Mouse (Mus musculus) CH12.LX (cell line): ENCODE measurements around the gene Mark4.

Experiments
- CHD1 ChIP-seq: IDR thresholded peaks from 2 replicates; pipeline ENCODE4 v1.6.1; 2012; ENCODE audit warnings: low read depth, low read length, improper control_type of control experiment, inconsistent platforms
- CTCF ChIP-seq, 2 experiments: IDR thresholded peaks in 1 of 2; conservative IDR thresholded peaks in 1 of 2; 2 replicates each; pipeline ENCODE4 v1.5.1; 2011 to 2012; ENCODE audit warnings: low read depth in 2 of 2, low read length in 2 of 2, improper control_type of control experiment in 1 of 2, inconsistent platforms in 1 of 2, mild to moderate bottlenecking in 1 of 2, moderate library complexity in 1 of 2
- EP300 ChIP-seq: IDR thresholded peaks from 2 replicates; pipeline ENCODE4 v1.6.1; 2011; ENCODE audit warnings: low read length, improper control_type of control experiment
- ETS1 ChIP-seq: conservative IDR thresholded peaks from 2 replicates; pipeline ENCODE4 v1.6.1; 2012; ENCODE audit warnings: low read depth, mild to moderate bottlenecking, inconsistent platforms, low read length, improper control_type of control experiment, moderate library complexity
- HCFC1 ChIP-seq: IDR thresholded peaks from 2 replicates; pipeline ENCODE4 v1.6.1; 2012; ENCODE audit warnings: low read depth, mild to moderate bottlenecking, inconsistent platforms, low read length, improper control_type of control experiment
- MAFK ChIP-seq: IDR thresholded peaks from 2 replicates; pipeline ENCODE4 v1.6.1; 2011; ENCODE audit warnings: low read length, improper control_type of control experiment; ENCODE audit not compliant: insufficient replicate concordance
- MAZ ChIP-seq: IDR thresholded peaks from 2 replicates; pipeline ENCODE4 v1.6.1; 2012; ENCODE audit warnings: low read depth, mild to moderate bottlenecking, inconsistent platforms, low read length, improper control_type of control experiment, moderate library complexity
- MEF2A ChIP-seq: IDR thresholded peaks from 2 replicates; pipeline ENCODE4 v1.6.1; 2014; ENCODE audit warnings: low read depth, mild to moderate bottlenecking, inconsistent platforms, low read length, improper control_type of control experiment, borderline replicate concordance
- MYC ChIP-seq: IDR thresholded peaks from 2 replicates; pipeline ENCODE4 v1.6.1; 2011; ENCODE audit warnings: low read depth, mild to moderate bottlenecking, improper control_type of control experiment, low read length
- NELFE ChIP-seq: IDR thresholded peaks from 2 replicates; pipeline ENCODE4 v1.6.1; 2011; ENCODE audit warnings: low read depth, low read length, improper control_type of control experiment
- TCF12 ChIP-seq: IDR thresholded peaks from 2 replicates; pipeline ENCODE4 v1.6.1; 2014; ENCODE audit warnings: low read depth, mild to moderate bottlenecking, inconsistent platforms, low read length, improper control_type of control experiment

DNA sequence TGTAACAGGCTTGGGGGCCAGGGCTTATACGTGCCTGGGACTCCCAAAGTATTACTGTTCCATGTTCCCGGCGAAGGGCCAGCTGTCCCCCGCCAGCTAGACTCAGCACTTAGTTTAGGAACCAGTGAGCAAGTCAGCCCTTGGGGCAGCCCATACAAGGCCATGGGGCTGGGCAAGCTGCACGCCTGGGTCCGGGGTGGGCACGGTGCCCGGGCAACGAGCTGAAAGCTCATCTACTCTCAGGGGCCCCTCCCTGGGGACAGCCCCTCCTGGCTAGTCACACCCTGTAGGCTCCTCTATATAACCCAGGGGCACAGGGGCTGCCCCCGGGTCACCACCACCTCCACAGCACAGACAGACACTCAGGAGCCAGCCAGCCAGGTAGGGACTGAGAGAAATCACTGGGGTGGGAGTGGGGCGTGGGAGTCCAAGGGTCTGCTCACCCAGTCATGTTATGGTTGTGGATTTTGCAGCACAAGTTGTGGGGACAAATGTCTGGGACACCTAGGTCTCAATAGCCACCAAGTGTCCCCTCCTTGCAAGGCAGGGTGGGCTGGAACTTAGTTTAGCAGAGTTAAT is 47.8 kb downstream of the Mark4 start:
- TF ChIP-seq MAZ (no peak), HCFC1 (no peak), CTCF (conservative IDR thresholded peaks at IDR 0.05 in 1 of 2, IDR thresholded peaks at IDR 0.05 in 1 of 2; ENCODE audit: low read depth in 2 of 2, low read length in 2 of 2) (no peak), ETS1 (no peak), TCF12 (no peak), MEF2A (no peak), EP300 (no peak), MAFK (no peak), NELFE (no peak), MYC (no peak), CHD1 (no peak)
